Mouse (Mus musculus): Measurements from ENCODE around the gene Pknox1. TPM values are rescaled to one million over a fixed set of nuclear protein-coding genes. Genes with fewer than 3 reads are reported as not detected.

Pknox1 gene
- polyA plus RNA-seq, 1 experiment: 15.2 TPM

- Histone ChIP-seq H3K27me3 (ENCODE audit: control insufficient read depth, insufficient read depth, low read length) (no peaks in the 10 kb centered on the region), H3K36me3 (ENCODE audit: control insufficient read depth, insufficient read depth, low read length) (no peaks in the 10 kb centered on the region), H3K4me3 (ENCODE audit: low read depth, low read length) (no peak overlapping the region), H3K4me1 (ENCODE audit: control insufficient read depth, insufficient read depth, insufficient read length, low read length) (no peaks in the 10 kb centered on the region), H3K27ac (ENCODE audit: insufficient read depth, low read depth, low read length) (no peak overlapping the region)
- WGBS: 80% methylated on average over 10 of the region's 10 CpGs
- no peak for TF ChIP-seq CTCF (IDR thresholded peaks at IDR 0.05; ENCODE audit: extremely low read depth, insufficient read length, insufficient replicate concordance, low read depth, low read length)
- TF ChIP-seq POLR2A (IDR thresholded peaks at IDR 0.05; ENCODE audit: low read depth, low read length): no peak
Observed at GRCm38 (mm10) chr17:31576394-31577175, 12.1 kb downstream of the Pknox1 start.

- Histone ChIP-seq H3K4me3 (ENCODE audit: low read depth, low read length) (no peak overlapping the region), H3K4me1 (ENCODE audit: control insufficient read depth, insufficient read depth, insufficient read length, low read length) (no peaks in the 10 kb centered on the region), H3K27me3 (ENCODE audit: control insufficient read depth, insufficient read depth, low read length) (no peaks in the 10 kb centered on the region), H3K27ac (ENCODE audit: insufficient read depth, low read depth, low read length) (no peak overlapping the region), H3K36me3 (ENCODE audit: control insufficient read depth, insufficient read depth, low read length) (peaks cover 2% of the 10 kb centered on the region; the same call in 1 of the 2 replicates)
- TF ChIP-seq CTCF (IDR thresholded peaks at IDR 0.05; ENCODE audit: extremely low read depth, insufficient read length, insufficient replicate concordance, low read depth, low read length) (no peak), POLR2A (IDR thresholded peaks at IDR 0.05; ENCODE audit: low read depth, low read length) (no peak)
- 61% methylated on average over 3 of the region's 3 CpGs for WGBS
Observed at GRCm38 (mm10) chr17:31580344-31580743, 15.8 kb downstream of the Pknox1 start.

- H3K27me3 ChIP-seq (ENCODE audit: control insufficient read depth, insufficient read depth, low read length): no peaks in the 10 kb centered on the region
- TF ChIP-seq POLR2A (IDR thresholded peaks at IDR 0.05; ENCODE audit: low read depth, low read length) (no peak), CTCF (IDR thresholded peaks at IDR 0.05; ENCODE audit: extremely low read depth, insufficient read length, insufficient replicate concordance, low read depth, low read length) (no peak)
- no peak overlapping the region for H3K27ac ChIP-seq (ENCODE audit: insufficient read depth, low read depth, low read length)
- H3K36me3 ChIP-seq (ENCODE audit: control insufficient read depth, insufficient read depth, low read length): peaks cover 2% of the 10 kb centered on the region; the same call in 1 of the 2 replicates
- WGBS: 67% methylated on average over 3 of the region's 3 CpGs
- H3K4me1 ChIP-seq (ENCODE audit: control insufficient read depth, insufficient read depth, insufficient read length, low read length): peaks cover 4% of the 10 kb centered on the region; the same call in 1 of the 2 replicates
- H3K4me3 ChIP-seq (ENCODE audit: low read depth, low read length): no peak overlapping the region
Observed at GRCm38 (mm10) chr17:31583185-31583584, 18.7 kb downstream of the Pknox1 start.

GRCm38 (mm10) chr17:31583781-31584180 lies 19.2 kb downstream of the Pknox1 start:
- 89% methylated on average over 6 of the region's 6 CpGs for whole genome bisulfite sequencing

GRCm38 (mm10) chr17:31588115-31588514 lies 23.6 kb downstream of the Pknox1 start:
- Histone ChIP-seq H3K4me3 (ENCODE audit: low read depth, low read length) (no peak overlapping the region), H3K27me3 (ENCODE audit: control insufficient read depth, insufficient read depth, low read length) (no peaks in the 10 kb centered on the region), H3K4me1 (ENCODE audit: control insufficient read depth, insufficient read depth, insufficient read length, low read length) (peaks cover 4% of the 10 kb centered on the region; the same call in 1 of the 2 replicates), H3K36me3 (ENCODE audit: control insufficient read depth, insufficient read depth, low read length) (peaks cover 22% of the 10 kb centered on the region), H3K27ac (ENCODE audit: insufficient read depth, low read depth, low read length) (peak overlapping the region; percentile 30)
- 21% methylated on average over 7 of the region's 7 CpGs for WGBS
- TF ChIP-seq POLR2A (IDR thresholded peaks at IDR 0.05; ENCODE audit: low read depth, low read length) (no peak), CTCF (IDR thresholded peaks at IDR 0.05; ENCODE audit: extremely low read depth, insufficient read length, insufficient replicate concordance, low read depth, low read length) (no peak)

More at GRCm38 (mm10) chr17:31583781-31584180, 19.2 kb downstream of the Pknox1 start:
- TF ChIP-seq CTCF (IDR thresholded peaks at IDR 0.05; ENCODE audit: extremely low read depth, insufficient read length, insufficient replicate concordance, low read depth, low read length) (no peak), POLR2A (IDR thresholded peaks at IDR 0.05; ENCODE audit: low read depth, low read length) (no peak)
- Histone ChIP-seq H3K4me1 (ENCODE audit: control insufficient read depth, insufficient read depth, insufficient read length, low read length) (peaks cover 4% of the 10 kb centered on the region; the same call in 1 of the 2 replicates), H3K36me3 (ENCODE audit: control insufficient read depth, insufficient read depth, low read length) (peaks cover 3% of the 10 kb centered on the region), H3K27me3 (ENCODE audit: control insufficient read depth, insufficient read depth, low read length) (no peaks in the 10 kb centered on the region), H3K4me3 (ENCODE audit: low read depth, low read length) (no peak overlapping the region), H3K27ac (ENCODE audit: insufficient read depth, low read depth, low read length) (no peak overlapping the region)

GRCm38 (mm10) chr17:31588726-31589125 lies 24.2 kb downstream of the Pknox1 start:
- no peak overlapping the region for H3K27ac ChIP-seq (ENCODE audit: insufficient read depth, low read depth, low read length)
- no peaks in the 10 kb centered on the region for H3K27me3 ChIP-seq (ENCODE audit: control insufficient read depth, insufficient read depth, low read length)
- H3K4me1 ChIP-seq (ENCODE audit: control insufficient read depth, insufficient read depth, insufficient read length, low read length): peaks cover 4% of the 10 kb centered on the region; the same call in 1 of the 2 replicates
- TF ChIP-seq CTCF (IDR thresholded peaks at IDR 0.05; ENCODE audit: extremely low read depth, insufficient read length, insufficient replicate concordance, low read depth, low read length) (no peak), POLR2A (IDR thresholded peaks at IDR 0.05; ENCODE audit: low read depth, low read length) (no peak)
- peaks cover 22% of the 10 kb centered on the region for H3K36me3 ChIP-seq (ENCODE audit: control insufficient read depth, insufficient read depth, low read length)
- WGBS: 91% methylated on average over 4 of the region's 4 CpGs
- no peak overlapping the region for H3K4me3 ChIP-seq (ENCODE audit: low read depth, low read length)

GRCm38 (mm10) chr17:31590846-31591245 lies 26.3 kb downstream of the Pknox1 start:
- 91% methylated on average over 11 of the region's 11 CpGs for WGBS
- Histone ChIP-seq H3K27me3 (ENCODE audit: control insufficient read depth, insufficient read depth, low read length) (no peaks in the 10 kb centered on the region), H3K4me1 (ENCODE audit: control insufficient read depth, insufficient read depth, insufficient read length, low read length) (peaks cover 4% of the 10 kb centered on the region; the same call in 1 of the 2 replicates), H3K4me3 (ENCODE audit: low read depth, low read length) (no peak overlapping the region), H3K27ac (ENCODE audit: insufficient read depth, low read depth, low read length) (no peak overlapping the region), H3K36me3 (ENCODE audit: control insufficient read depth, insufficient read depth, low read length) (peaks cover 27% of the 10 kb centered on the region)
- TF ChIP-seq POLR2A (IDR thresholded peaks at IDR 0.05; ENCODE audit: low read depth, low read length): no peak
- no peak for TF ChIP-seq CTCF (IDR thresholded peaks at IDR 0.05; ENCODE audit: extremely low read depth, insufficient read length, insufficient replicate concordance, low read depth, low read length)
